Mouse (Mus musculus) stomach, postnatal 0 days (tissue): ENCODE results near the gene Ccdc33.

Source experiments
- CTCF ChIP-seq: IDR thresholded peaks from 2 replicates; pipeline ENCODE4 v1.5.1; 2016; ENCODE audit warnings: antibody characterized with exemption, low read depth, mild to moderate bottlenecking, moderate library complexity
- EP300 ChIP-seq: optimal IDR thresholded peaks from 2 replicates; pipeline ENCODE3; 2016; ENCODE audit warnings: antibody characterized with exemption

GRCm38 (mm10) chr9:58115297-58115925 is 3.2 kb downstream of the Ccdc33 start:
- TF ChIP-seq CTCF (no peak), EP300 (no peak)
